Mouse (Mus musculus) kidney, adult 2 months (tissue): ENCODE measurements around the gene Hdgf. TPM values are rescaled to one million over a fixed set of nuclear protein-coding genes. Genes with fewer than 3 reads are reported as not detected.

Experiments used
- DNase-seq: peaks from one replicate; pipeline ENCODE4 v3.0.0; 2021
- H3K27ac ChIP-seq: fragments of 200-500 bp; 2 replicates; pipeline ENCODE4 v1.5.1; 2012; ENCODE audit warnings: low read depth, low read length, control low read depth, inconsistent platforms; ENCODE audit not compliant: insufficient read depth
- H3K27me3 ChIP-seq: fragments of 200-500 bp; replicated peaks from 2 replicates; pipeline ENCODE4 v1.6.1; 2012; ENCODE audit warnings: mild to moderate bottlenecking, moderate library complexity, low read length, inconsistent platforms; ENCODE audit not compliant: control insufficient read depth, insufficient read depth
- H3K36me3 ChIP-seq: fragments of 200-500 bp; 2 replicates; pipeline ENCODE4 v1.6.1; 2012; ENCODE audit warnings: mild to moderate bottlenecking, moderate library complexity, low read length, inconsistent platforms; ENCODE audit not compliant: control insufficient read depth, insufficient read depth
- H3K4me1 ChIP-seq: fragments of 200-500 bp; 2 replicates; pipeline ENCODE4 v1.6.1; 2011; ENCODE audit warnings: low read length; ENCODE audit not compliant: control insufficient read depth, insufficient read depth
- H3K4me3 ChIP-seq: fragments of 200-500 bp; 2 replicates; pipeline ENCODE4 v1.5.1; 2011; ENCODE audit warnings: mild to moderate bottlenecking, low read depth, low read length, control low read depth; ENCODE audit not compliant: insufficient read depth
- CTCF ChIP-seq: fragments of 200-500 bp; conservative IDR thresholded peaks from 2 replicates; pipeline ENCODE4 v1.5.1; 2011; ENCODE audit warnings: low read depth, mild to moderate bottlenecking, control low read depth, low read length, moderate library complexity, mixed read lengths; ENCODE audit not compliant: insufficient read depth, insufficient read length
- POLR2A ChIP-seq: fragments of 200-500 bp; IDR thresholded peaks from one replicate; pipeline ENCODE4 v1.6.1; 2011; ENCODE audit warnings: low read depth, low read length, control low read depth
- WGBS: fragments of 180-500 bp; shearing (Covaris S2); methylation state at CpG from one replicate; pipeline ENCODE4 v1.1.7; 2018; 5-methylcytosine and 5-hydroxymethylcytosine counted together
- polyA plus RNA-seq: library from polyadenylated mRNA; depleted of rRNA; stranded (reverse); fragments of >200 nt; gene quantifications from 2 replicates; pipeline ENCODE4 v1.2.3, GENCODE M21; 2012

The Hdgf gene
- polyA plus RNA-seq, 1 experiment: 113 TPM

DNA sequence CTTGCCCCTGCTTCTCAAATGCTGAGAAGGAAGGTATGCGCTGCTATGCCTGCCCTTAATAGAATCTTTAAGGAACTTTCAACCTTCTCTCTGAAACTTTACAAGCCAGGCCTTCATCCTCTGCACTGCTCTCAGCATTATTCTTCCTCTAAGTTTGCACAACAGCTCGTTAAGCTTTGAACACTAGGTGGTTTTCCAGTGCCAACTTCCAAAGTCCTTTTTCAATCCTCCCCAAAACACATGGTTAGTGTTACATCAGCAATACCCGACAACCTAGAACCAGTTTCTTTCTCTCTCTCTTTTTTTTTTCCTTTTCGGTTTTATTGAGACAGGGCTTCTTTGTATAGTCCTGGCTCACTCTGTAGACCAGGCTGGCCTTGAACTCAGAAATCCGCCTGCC is 27.9 kb downstream of the Hdgf start:
- Histone ChIP-seq H3K27ac (peak overlapping the region; percentile 82), H3K27me3 (no peaks in the 10 kb centered on the region), H3K4me1 (peaks cover 8% of the 10 kb centered on the region), H3K4me3 (peak overlapping the region; percentile 41; the same call in 1 of the 2 replicates), H3K36me3 (peaks cover 2% of the 10 kb centered on the region)
- 63% methylated on average over 5 of the region's 5 CpGs for WGBS
- no peak for TF ChIP-seq CTCF
- TF ChIP-seq POLR2A: no peak
- DNase-seq: peak; percentile 77

DNA sequence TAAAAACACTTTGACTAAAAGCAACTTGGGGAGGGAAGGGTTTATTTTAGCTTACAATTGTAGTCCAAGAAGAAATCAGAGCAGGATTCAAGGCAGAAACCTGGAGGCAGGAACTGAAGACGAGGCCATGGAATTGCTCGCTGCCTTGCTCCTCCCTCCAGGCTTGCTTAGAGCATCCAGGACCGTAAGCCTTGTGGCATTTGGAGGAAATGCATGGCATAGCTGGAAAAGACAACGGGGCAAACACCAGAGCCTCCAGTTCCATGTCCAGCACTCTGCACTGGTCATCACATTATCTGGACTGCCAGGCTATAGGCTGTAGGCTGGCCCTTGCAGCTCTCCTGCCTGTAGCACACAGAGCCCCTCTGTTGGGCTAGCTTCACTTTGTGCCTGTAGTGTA is 28.4 kb downstream of the Hdgf start:
- DNase-seq: no peak
- Histone ChIP-seq H3K36me3 (peaks cover 2% of the 10 kb centered on the region), H3K27me3 (no peaks in the 10 kb centered on the region), H3K4me3 (no peak overlapping the region), H3K27ac (peak overlapping the region; percentile 82), H3K4me1 (peaks cover 8% of the 10 kb centered on the region)
- 38% methylated on average over 4 of the region's 4 CpGs for WGBS
- no peak for TF ChIP-seq POLR2A
- TF ChIP-seq CTCF: no peak

DNA sequence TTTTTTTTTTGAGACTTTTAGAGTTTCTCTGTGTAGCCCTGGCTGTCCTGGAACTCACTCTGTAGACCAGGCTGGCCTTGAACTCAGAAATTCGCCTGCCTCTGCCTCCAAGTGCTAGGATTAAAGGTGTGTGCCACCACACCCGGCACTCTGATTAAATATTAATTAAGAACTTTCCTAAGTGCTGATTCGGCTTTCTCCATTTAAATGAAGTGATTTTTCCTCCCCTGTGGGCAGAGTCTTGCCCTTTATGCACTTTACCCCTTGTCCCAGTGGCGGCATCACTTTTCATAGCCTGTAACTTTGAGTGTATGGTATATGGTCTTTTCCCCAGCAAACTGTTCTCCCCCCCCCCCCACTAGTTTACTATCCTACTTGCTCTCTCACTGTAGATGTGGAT is 29.1 kb downstream of the Hdgf start:
- peaks cover 2% of the 10 kb centered on the region for H3K36me3 ChIP-seq
- no peaks in the 10 kb centered on the region for H3K27me3 ChIP-seq
- no peak overlapping the region for H3K4me3 ChIP-seq
- DNase-seq: peak; percentile 78
- TF ChIP-seq CTCF (no peak), POLR2A (no peak)
- 43% methylated on average over 4 of the region's 4 CpGs for WGBS
- H3K27ac ChIP-seq: peak overlapping the region; percentile 42; the same call in 1 of the 2 replicates
- H3K4me1 ChIP-seq: peaks cover 8% of the 10 kb centered on the region

DNA sequence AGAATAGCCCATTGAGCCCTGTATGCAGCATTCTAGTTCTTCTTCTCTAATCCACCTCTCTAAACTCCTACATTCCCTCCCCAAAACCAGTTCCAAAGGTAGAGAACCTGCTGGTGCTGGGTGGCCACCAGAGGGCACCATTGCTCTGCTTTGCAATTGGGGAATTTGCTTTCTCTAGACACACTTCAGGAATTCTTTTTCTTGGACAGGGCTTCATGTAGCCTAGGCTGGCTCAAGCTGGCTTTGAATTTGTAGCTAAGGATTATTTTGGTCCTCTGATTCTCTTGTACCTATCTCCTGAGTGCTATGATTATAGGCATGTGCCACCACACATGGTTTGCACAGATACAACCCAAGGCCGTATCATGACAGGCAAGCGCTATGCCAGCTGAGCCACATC is 29.7 kb downstream of the Hdgf start:
- peaks cover 2% of the 10 kb centered on the region for H3K36me3 ChIP-seq
- 99% methylated on average over 2 of the region's 2 CpGs for WGBS
- peak overlapping the region; percentile 42; the same call in 1 of the 2 replicates for H3K27ac ChIP-seq
- no peaks in the 10 kb centered on the region for H3K27me3 ChIP-seq
- H3K4me3 ChIP-seq: no peak overlapping the region
- TF ChIP-seq POLR2A: no peak
- peak; percentile 89 for TF ChIP-seq CTCF
- DNase-seq: peak; percentile 82
- peaks cover 8% of the 10 kb centered on the region for H3K4me1 ChIP-seq

DNA sequence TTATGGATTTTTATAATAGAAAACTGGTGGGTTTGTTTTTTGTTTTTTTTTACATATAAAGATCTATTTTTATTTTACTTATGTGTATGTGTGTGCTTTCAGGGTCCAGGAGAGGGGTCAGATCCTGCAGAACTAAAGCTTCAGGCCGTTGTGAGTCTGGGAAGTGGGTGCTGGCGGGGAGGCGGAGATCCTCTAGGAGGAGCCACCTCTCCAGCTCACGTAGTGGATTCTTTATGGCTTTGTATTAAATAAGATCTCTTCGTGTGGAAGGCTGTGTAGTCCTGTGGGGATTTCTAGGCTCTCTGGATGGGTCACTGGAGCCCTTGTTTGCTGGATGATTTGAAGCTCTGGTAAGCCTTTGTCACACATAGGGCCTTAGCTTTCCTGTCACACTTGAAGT is 34.5 kb downstream of the Hdgf start:
- TF ChIP-seq CTCF: no peak
- Histone ChIP-seq H3K27me3 (no peaks in the 10 kb centered on the region), H3K4me1 (no peaks in the 10 kb centered on the region; the same call in 1 of the 2 replicates), H3K36me3 (no peaks in the 10 kb centered on the region; the same call in none of the 2 replicates), H3K27ac (no peak overlapping the region), H3K4me3 (no peak overlapping the region)
- WGBS: 64% methylated on average over 5 of the region's 5 CpGs
- DNase-seq: no peak

DNA sequence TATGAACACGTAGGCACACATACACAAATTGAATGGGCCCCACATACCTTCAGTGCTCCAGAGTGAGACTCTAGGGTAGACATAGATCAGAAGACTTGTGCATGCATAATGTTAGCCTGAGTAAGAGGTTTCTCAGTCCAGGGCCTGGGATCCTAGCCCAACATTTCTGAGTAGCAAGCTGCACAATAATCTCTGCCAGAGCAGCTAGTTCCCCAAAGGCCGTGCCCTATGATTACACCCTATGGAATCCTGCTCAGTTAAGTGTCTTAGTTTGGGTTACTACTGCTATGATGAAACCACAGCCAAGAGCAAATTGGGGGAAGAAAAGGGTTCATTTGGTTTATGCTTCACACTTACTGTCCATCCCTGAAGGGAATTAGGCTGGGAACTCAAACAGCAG is 36.4 kb downstream of the Hdgf start:
- DNase-seq: no peak
- WGBS: 95% methylated on average over 2 of the region's 2 CpGs
- Histone ChIP-seq H3K4me1 (no peaks in the 10 kb centered on the region), H3K4me3 (no peak overlapping the region), H3K27me3 (no peaks in the 10 kb centered on the region), H3K36me3 (no peaks in the 10 kb centered on the region; the same call in none of the 2 replicates), H3K27ac (no peak overlapping the region)
- TF ChIP-seq CTCF: no peak
- TF ChIP-seq POLR2A: no peak

DNA sequence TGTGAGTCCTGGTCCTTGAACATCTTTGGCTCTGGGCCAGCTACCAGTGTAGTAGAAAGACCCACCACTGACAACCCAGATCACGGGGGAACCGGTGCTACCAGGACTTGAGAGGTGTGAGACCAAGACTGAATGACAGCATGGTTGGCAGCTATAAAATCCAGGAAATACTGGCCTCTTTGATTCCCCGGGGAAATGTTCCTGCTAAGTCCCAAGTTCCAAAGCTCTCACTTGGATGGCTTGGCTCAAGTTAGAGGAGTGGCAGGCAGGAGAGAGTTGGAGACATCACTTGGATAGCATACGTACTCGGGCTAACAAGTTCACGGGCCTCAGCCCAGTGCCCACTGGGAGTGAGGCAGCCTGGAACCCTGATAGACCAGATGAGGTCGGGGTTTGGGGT is 37.5 kb downstream of the Hdgf start:
- Histone ChIP-seq H3K36me3 (no peaks in the 10 kb centered on the region; the same call in none of the 2 replicates), H3K27me3 (peaks cover 2% of the 10 kb centered on the region; the same call in 1 of the 2 replicates), H3K4me1 (no peaks in the 10 kb centered on the region), H3K4me3 (no peak overlapping the region), H3K27ac (no peak overlapping the region)
- TF ChIP-seq CTCF (no peak), POLR2A (no peak)
- DNase-seq: no peak
- WGBS: 66% methylated on average over 7 of the region's 7 CpGs
